Mouse (Mus musculus): Measurements from ENCODE around the gene Dennd2a. TPM values are rescaled to one million over a fixed set of nuclear protein-coding genes. Genes with fewer than 3 reads are reported as not detected.
A peak's percentile ranks its signal among the peaks of the same experiment; 100 is the strongest.

The Dennd2a gene
- polyA plus RNA-seq, 1 experiment from 2014 or later, result 4.7 TPM

DNA sequence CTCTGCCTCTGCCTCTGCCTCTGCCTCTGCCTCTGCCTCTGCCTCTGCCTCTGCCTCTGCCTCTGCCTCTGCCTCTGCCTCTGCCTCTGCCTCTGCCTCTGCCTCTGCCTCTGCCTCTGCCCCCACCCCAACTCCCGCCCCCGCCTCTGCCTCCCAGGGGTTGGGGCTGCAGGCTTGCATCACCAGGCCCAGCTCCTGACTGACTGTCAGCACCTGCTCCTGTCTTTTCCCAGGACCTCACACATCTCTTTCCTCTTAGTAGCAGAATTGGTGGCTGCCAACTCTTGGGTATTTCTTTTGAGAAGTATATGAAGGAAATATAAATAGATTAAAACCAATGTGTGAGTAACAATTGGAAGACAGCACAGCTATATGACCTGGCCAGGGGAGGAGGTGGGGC, 22.9 kb upstream of the Dennd2a start:
- no peak overlapping the region for H3K27ac ChIP-seq (replicated peaks)
- peaks cover 17% of the 10 kb centered on the region for H3K36me3 ChIP-seq (ENCODE audit: control insufficient read depth, insufficient read depth, low read length)
- no peaks in the 10 kb centered on the region for H3K9me3 ChIP-seq (ENCODE audit: control insufficient read depth, low read length)
- WGBS, result 95% methylated on average over 2 of the region's 2 CpGs
- H3K9ac ChIP-seq (ENCODE audit: low read length), result no peak overlapping the region
- H3K4me3 ChIP-seq (ENCODE audit: low read depth, low read length), result no peak overlapping the region
- DNase-seq (ENCODE audit: low spot score) (no peak), ATAC-seq (ENCODE audit: low FRiP score, low TSS enrichment) (no peak)
- no peak overlapping the region for H3K4me2 ChIP-seq (replicated peaks; ENCODE audit: low read depth)
- no peaks in the 10 kb centered on the region for H3K4me1 ChIP-seq (replicated peaks; ENCODE audit: control insufficient read depth, insufficient read depth)
- H3K27me3 ChIP-seq (ENCODE audit: control insufficient read depth, insufficient read depth, low read length), result no peaks in the 10 kb centered on the region
- TF ChIP-seq EP300 (optimal IDR thresholded peaks at IDR 0.05), result no peak
- TF ChIP-seq CTCF (IDR thresholded peaks at IDR 0.05; ENCODE audit: low read depth), result no peak

- Histone ChIP-seq H3K27me3 (ENCODE audit: control insufficient read depth, insufficient read depth, low read length) (no peaks in the 10 kb centered on the region), H3K27ac (replicated peaks) (no peak overlapping the region), H3K9me3 (ENCODE audit: control insufficient read depth, low read length) (no peaks in the 10 kb centered on the region), H3K4me1 (replicated peaks; ENCODE audit: control insufficient read depth, insufficient read depth) (peaks cover 3% of the 10 kb centered on the region), H3K4me3 (ENCODE audit: low read depth, low read length) (no peak overlapping the region), H3K4me2 (replicated peaks; ENCODE audit: low read depth) (no peak overlapping the region), H3K36me3 (ENCODE audit: control insufficient read depth, insufficient read depth, low read length) (peaks cover 13% of the 10 kb centered on the region), H3K9ac (ENCODE audit: low read length) (no peak overlapping the region)
- ATAC-seq (ENCODE audit: low FRiP score, low TSS enrichment) (no peak), DNase-seq (ENCODE audit: low spot score) (no peak)
- 82% methylated on average over 7 of the region's 7 CpGs for WGBS
- TF ChIP-seq EP300 (optimal IDR thresholded peaks at IDR 0.05) (no peak), CTCF (IDR thresholded peaks at IDR 0.05; ENCODE audit: low read depth) (no peak)
Measured at GRCm38 (mm10) chr6:39579552-39579951, 21.9 kb upstream of the Dennd2a start.

- Histone ChIP-seq H3K4me3 (ENCODE audit: low read depth, low read length) (peak overlapping the region; percentile 88), H3K9me3 (ENCODE audit: control insufficient read depth, low read length) (no peaks in the 10 kb centered on the region), H3K4me2 (replicated peaks; ENCODE audit: low read depth) (peak overlapping the region; percentile 89), H3K27me3 (ENCODE audit: control insufficient read depth, insufficient read depth, low read length) (no peaks in the 10 kb centered on the region), H3K27ac (replicated peaks) (peak overlapping the region; percentile 93), H3K36me3 (ENCODE audit: control insufficient read depth, insufficient read depth, low read length) (0 out of 2 replicates have a peak, but pooled peaks cover 4% of the 10 kb centered on the region), H3K9ac (ENCODE audit: low read length) (peak overlapping the region; percentile 93), H3K4me1 (replicated peaks; ENCODE audit: control insufficient read depth, insufficient read depth) (peaks cover 5% of the 10 kb centered on the region)
- TF ChIP-seq CTCF (IDR thresholded peaks at IDR 0.05; ENCODE audit: low read depth) (no peak), EP300 (optimal IDR thresholded peaks at IDR 0.05) (no peak)
- ATAC-seq (ENCODE audit: low FRiP score, low TSS enrichment) (no peak), DNase-seq (ENCODE audit: low spot score) (no peak)
- WGBS, result 63% methylated on average over 7 of the region's 7 CpGs
Measured at GRCm38 (mm10) chr6:39574951-39575350, 17.3 kb upstream of the Dennd2a start.

GRCm38 (mm10) chr6:39574555-39574869, 16.8 kb upstream of the Dennd2a start:
- peak overlapping the region; percentile 88 for H3K4me3 ChIP-seq (ENCODE audit: low read depth, low read length)
- ATAC-seq (ENCODE audit: low FRiP score, low TSS enrichment) (peak; percentile 59), DNase-seq (ENCODE audit: low spot score) (peak; percentile 21)
- no peaks in the 10 kb centered on the region for H3K9me3 ChIP-seq (ENCODE audit: control insufficient read depth, low read length)
- no peaks in the 10 kb centered on the region for H3K27me3 ChIP-seq (ENCODE audit: control insufficient read depth, insufficient read depth, low read length)
- H3K27ac ChIP-seq (replicated peaks), result peak overlapping the region; percentile 93
- 0 out of 2 replicates have a peak, but pooled peaks cover 4% of the 10 kb centered on the region for H3K36me3 ChIP-seq (ENCODE audit: control insufficient read depth, insufficient read depth, low read length)
- H3K4me1 ChIP-seq (replicated peaks; ENCODE audit: control insufficient read depth, insufficient read depth), result peaks cover 5% of the 10 kb centered on the region
- H3K4me2 ChIP-seq (replicated peaks; ENCODE audit: low read depth), result peak overlapping the region; percentile 89
- no peak for TF ChIP-seq EP300 (optimal IDR thresholded peaks at IDR 0.05)
- TF ChIP-seq CTCF (IDR thresholded peaks at IDR 0.05; ENCODE audit: low read depth), result no peak
- peak overlapping the region; percentile 93 for H3K9ac ChIP-seq (ENCODE audit: low read length)
- 31% methylated on average over 10 of the region's 10 CpGs for WGBS

- DNase-seq (ENCODE audit: low spot score), result peak; percentile 83
- Histone ChIP-seq H3K27me3 (ENCODE audit: control insufficient read depth, insufficient read depth, low read length) (no peaks in the 10 kb centered on the region), H3K4me3 (ENCODE audit: low read depth, low read length) (peak within 1 kb of the TSS; percentile 88), H3K4me1 (replicated peaks; ENCODE audit: control insufficient read depth, insufficient read depth) (peaks cover 5% of the 10 kb centered on the region), H3K9me3 (ENCODE audit: control insufficient read depth, low read length) (no peaks in the 10 kb centered on the region), H3K27ac (replicated peaks) (peak within 1 kb of the TSS; percentile 93), H3K36me3 (ENCODE audit: control insufficient read depth, insufficient read depth, low read length) (no peaks in the 10 kb centered on the region), H3K4me2 (replicated peaks; ENCODE audit: low read depth) (peak within 1 kb of the TSS; percentile 89), H3K9ac (ENCODE audit: low read length) (peak within 1 kb of the TSS; percentile 93)
- ATAC-seq (ENCODE audit: low FRiP score, low TSS enrichment), result peak; percentile 93
- peak; percentile 56 for TF ChIP-seq CTCF (IDR thresholded peaks at IDR 0.05; ENCODE audit: low read depth)
- TF ChIP-seq EP300 (optimal IDR thresholded peaks at IDR 0.05), result no peak
- under 1% methylated on average over 42 of the region's 49 CpGs for WGBS
Measured at GRCm38 (mm10) chr6:39573791-39574554, 16.3 kb upstream of the Dennd2a start, which contains the start of gene Adck2. Gene Adck2, plus strand, starts transcription at chr6:39573873.

DNA sequence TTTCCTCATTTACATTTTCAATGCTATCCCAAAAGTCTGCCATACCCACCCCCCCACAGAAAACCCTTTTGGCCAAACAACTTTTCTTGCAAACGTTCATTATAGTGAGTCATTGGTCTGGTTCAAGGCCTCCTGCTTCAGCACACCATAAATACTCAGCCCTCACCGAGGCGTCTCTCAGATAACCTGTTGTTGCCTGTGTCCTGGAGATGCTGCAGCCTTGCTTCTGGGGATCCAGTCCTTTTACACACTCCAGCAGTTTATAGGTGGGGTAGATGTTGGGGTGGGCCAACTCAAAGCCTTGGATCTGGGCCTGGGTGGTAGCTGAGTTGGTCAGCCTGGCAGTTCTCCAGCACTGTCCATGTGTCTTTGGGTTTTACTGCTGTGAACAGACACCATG, 12.8 kb upstream of the Dennd2a start:
- H3K4me2 ChIP-seq (replicated peaks; ENCODE audit: low read depth), result no peak overlapping the region
- no peak overlapping the region for H3K4me3 ChIP-seq (ENCODE audit: low read depth, low read length)
- TF ChIP-seq CTCF (IDR thresholded peaks at IDR 0.05; ENCODE audit: low read depth) (no peak), EP300 (optimal IDR thresholded peaks at IDR 0.05) (no peak)
- H3K9me3 ChIP-seq (ENCODE audit: control insufficient read depth, low read length), result no peaks in the 10 kb centered on the region
- no peak overlapping the region for H3K27ac ChIP-seq (replicated peaks)
- DNase-seq (ENCODE audit: low spot score) (no peak), ATAC-seq (ENCODE audit: low FRiP score, low TSS enrichment) (no peak)
- WGBS, result 54% methylated on average over 3 of the region's 3 CpGs
- no peaks in the 10 kb centered on the region for H3K36me3 ChIP-seq (ENCODE audit: control insufficient read depth, insufficient read depth, low read length)
- no peaks in the 10 kb centered on the region for H3K27me3 ChIP-seq (ENCODE audit: control insufficient read depth, insufficient read depth, low read length)
- H3K4me1 ChIP-seq (replicated peaks; ENCODE audit: control insufficient read depth, insufficient read depth), result peaks cover 5% of the 10 kb centered on the region
- no peak overlapping the region for H3K9ac ChIP-seq (ENCODE audit: low read length)
